Mouse (Mus musculus) G1E (cell line): Measurements from ENCODE around the gene Pik3r1.

Experiments
- CTCF ChIP-seq: IDR thresholded peaks from 2 replicates; pipeline ENCODE4 v1.5.1; 2012; ENCODE audit warnings: low read depth, low read length, inconsistent platforms, mixed read lengths
- GATA1 ChIP-seq: IDR thresholded peaks from 2 replicates; pipeline ENCODE4 v1.6.1; 2012; ENCODE audit warnings: borderline replicate concordance, low read length, inconsistent platforms, mixed read lengths
- GATA2 ChIP-seq: IDR thresholded peaks from 2 replicates; pipeline ENCODE4 v1.6.1; 2012; ENCODE audit warnings: low read depth, low read length, inconsistent platforms, borderline replicate concordance
- POLR2AphosphoS5 ChIP-seq: IDR thresholded peaks from 2 replicates; pipeline ENCODE4 v1.6.1; 2012; ENCODE audit warnings: low read depth, low read length, inconsistent platforms; ENCODE audit not compliant: insufficient replicate concordance
- TAL1 ChIP-seq: conservative IDR thresholded peaks from 2 replicates; pipeline ENCODE4 v1.6.1; 2012; ENCODE audit warnings: low read depth, low read length, inconsistent platforms, mixed read lengths

- no peak for TF ChIP-seq GATA1
- no peak for TF ChIP-seq CTCF
- no peak for TF ChIP-seq TAL1
- no peak for TF ChIP-seq POLR2AphosphoS5
- no peak for TF ChIP-seq GATA2
These were observed 58.2 kb downstream of the Pik3r1 start for GRCm38 (mm10) chr13:101709788-101710187.
